Mouse (Mus musculus) heart, adult 2 months (tissue): ENCODE data around the gene Gmfg. TPM values are rescaled to one million over a fixed set of nuclear protein-coding genes. Genes with fewer than 3 reads are reported as not detected.

Experiments used
- DNase-seq, 2 experiments: peaks; one replicate each; pipeline ENCODE4 v3.0.0; 2021
- H3K27ac ChIP-seq: fragments of 200-600 bp; 2 replicates; pipeline ENCODE4 v1.8.1; 2022
- H3K27me3 ChIP-seq: fragments of 200-500 bp; 2 replicates; pipeline ENCODE4 v1.6.1; 2012; ENCODE audit warnings: mild to moderate bottlenecking, low read length, inconsistent platforms, mixed read lengths; ENCODE audit not compliant: control insufficient read depth, insufficient read depth
- H3K36me3 ChIP-seq: fragments of 200-500 bp; 2 replicates; pipeline ENCODE4 v1.6.1; 2012; ENCODE audit warnings: low read length, inconsistent platforms; ENCODE audit not compliant: control insufficient read depth, insufficient read depth
- H3K4me1 ChIP-seq: fragments of 200-500 bp; 2 replicates; pipeline ENCODE4 v1.6.1; 2011; ENCODE audit warnings: low read length; ENCODE audit not compliant: control insufficient read depth, insufficient read depth
- H3K4me3 ChIP-seq: fragments of 200-600 bp; 2 replicates; pipeline ENCODE4 v1.8.1; 2022
- H3K79me2 ChIP-seq: fragments of 200-500 bp; replicated peaks from 2 replicates; pipeline ENCODE4 v1.6.1; 2012; ENCODE audit warnings: mild to moderate bottlenecking, inconsistent platforms, low read length, moderate library complexity, mixed read lengths; ENCODE audit not compliant: control insufficient read depth, insufficient read depth
- H3K9ac ChIP-seq: fragments of 200-500 bp; 2 replicates; pipeline ENCODE4 v1.6.1; 2012; ENCODE audit warnings: low read depth, mild to moderate bottlenecking, control low read depth, inconsistent platforms, low read length, mixed read lengths
- CTCF ChIP-seq: fragments of 200-600 bp; IDR thresholded peaks from 2 replicates; pipeline ENCODE4 v1.8.1; 2022; ENCODE audit warnings: antibody characterized with exemption, mild to moderate bottlenecking, moderate library complexity
- EP300 ChIP-seq: fragments of 200-500 bp; IDR thresholded peaks from 2 replicates; pipeline ENCODE4 v1.6.1; 2011; ENCODE audit warnings: low read depth, low read length, control low read depth; ENCODE audit not compliant: insufficient read depth
- POLR2A ChIP-seq: fragments of 200-500 bp; IDR thresholded peaks from 2 replicates; pipeline ENCODE4 v1.6.1; 2011; ENCODE audit warnings: mild to moderate bottlenecking, low read depth, low read length, control low read depth; ENCODE audit not compliant: insufficient read depth
- WGBS: fragments of 180-500 bp; shearing (Covaris S2); methylation state at CpG from one replicate; pipeline ENCODE4 v1.1.7; 2018; 5-methylcytosine and 5-hydroxymethylcytosine counted together
- intact Hi-C: fragments of 180-260 bp; cut with DNase I; formaldehyde crosslinking; loops from one replicate; pipeline ENCODE4 v1.15.1; 2025
- polyA plus RNA-seq: library from polyadenylated mRNA; depleted of rRNA; stranded (reverse); fragments of >200 nt; gene quantifications from 2 replicates; pipeline ENCODE4 v1.2.3, GENCODE M21; 2012
- total RNA-seq, 2 experiments: library from RNA; stranded (reverse); gene quantifications; 2 replicates each; pipeline ENCODE4 v1.2.3; 2021

The Gmfg gene
- total and polyA plus RNA-seq, 3 experiments: 3.8 to 7.1 (median 5.3) TPM

DNA sequence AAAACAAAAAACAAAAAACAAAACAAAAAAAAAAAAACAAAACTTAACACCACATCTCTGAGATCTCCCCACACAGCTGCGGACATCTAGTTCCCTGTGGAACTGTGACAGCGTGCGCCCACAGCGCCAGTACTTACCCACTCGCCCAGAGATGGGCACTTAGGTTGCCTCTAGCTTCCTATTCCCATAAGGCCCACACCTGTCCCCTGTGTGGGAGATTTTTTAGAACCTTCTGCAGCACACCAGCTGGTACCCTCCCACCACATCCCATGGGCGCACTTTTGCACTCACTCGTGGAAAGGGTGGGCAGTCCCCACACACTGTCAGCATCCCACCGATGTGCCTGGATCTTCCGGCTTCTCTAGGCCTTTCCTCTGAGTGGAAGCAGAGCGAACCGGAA lies 45.6 kb downstream of the Gmfg start:
- Histone ChIP-seq H3K27me3 (no peaks in the 10 kb centered on the region), H3K9ac (no peak overlapping the region), H3K4me3 (no peak overlapping the region), H3K4me1 (no peaks in the 10 kb centered on the region), H3K36me3 (no peaks in the 10 kb centered on the region), H3K27ac (no peak overlapping the region), H3K79me2 (no peaks in the 10 kb centered on the region)
- no peak for TF ChIP-seq EP300
- no peak for TF ChIP-seq POLR2A
- no peak for TF ChIP-seq CTCF
- 77% methylated on average over 11 of the region's 11 CpGs for WGBS
- no peak for DNase-seq
- intact Hi-C loops: no loop called here

DNA sequence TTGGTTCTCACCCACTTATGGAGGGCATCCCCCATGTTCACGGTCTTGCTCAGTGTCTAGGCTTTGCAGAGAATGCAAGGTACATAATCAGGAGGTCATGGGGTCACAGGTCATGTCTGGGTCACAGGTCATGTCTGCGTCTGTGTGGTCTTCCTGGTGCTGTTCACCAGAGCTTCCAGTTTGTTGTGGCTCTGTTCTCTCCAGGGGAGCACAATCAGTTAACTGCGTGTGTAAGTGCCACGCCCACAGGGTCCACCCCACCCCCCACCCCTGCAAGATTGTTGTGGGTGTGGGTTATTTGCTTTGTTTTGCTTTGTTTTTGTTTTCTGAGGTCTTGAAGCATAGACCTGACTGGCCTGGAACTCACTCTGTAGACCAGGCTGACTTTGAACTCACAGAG lies 46.9 kb downstream of the Gmfg start:
- H3K27ac ChIP-seq: no peak overlapping the region
- H3K4me3 ChIP-seq: no peak overlapping the region
- no peaks in the 10 kb centered on the region for H3K79me2 ChIP-seq
- no peaks in the 10 kb centered on the region for H3K27me3 ChIP-seq
- no peaks in the 10 kb centered on the region for H3K4me1 ChIP-seq
- no peak overlapping the region for H3K9ac ChIP-seq
- H3K36me3 ChIP-seq: no peaks in the 10 kb centered on the region
- DNase-seq: no peak
- intact Hi-C loops: no loop called here
- 27% methylated on average over 4 of the region's 4 CpGs for WGBS
- TF ChIP-seq POLR2A (no peak), CTCF (no peak), EP300 (no peak)

GRCm38 (mm10) chr7:28488030-28488491 lies 50.8 kb downstream of the Gmfg start:
- TF ChIP-seq CTCF (no peak), POLR2A (no peak), EP300 (no peak)
- peak in 1 of 2 experiments; percentile 6 for DNase-seq
- Histone ChIP-seq H3K9ac (no peak overlapping the region), H3K4me3 (no peak overlapping the region), H3K27me3 (no peaks in the 10 kb centered on the region), H3K27ac (no peak overlapping the region), H3K79me2 (no peaks in the 10 kb centered on the region), H3K36me3 (no peaks in the 10 kb centered on the region), H3K4me1 (no peaks in the 10 kb centered on the region)
- 3% methylated on average over 16 of the region's 16 CpGs for WGBS
- intact Hi-C loops: no loop called here

DNA sequence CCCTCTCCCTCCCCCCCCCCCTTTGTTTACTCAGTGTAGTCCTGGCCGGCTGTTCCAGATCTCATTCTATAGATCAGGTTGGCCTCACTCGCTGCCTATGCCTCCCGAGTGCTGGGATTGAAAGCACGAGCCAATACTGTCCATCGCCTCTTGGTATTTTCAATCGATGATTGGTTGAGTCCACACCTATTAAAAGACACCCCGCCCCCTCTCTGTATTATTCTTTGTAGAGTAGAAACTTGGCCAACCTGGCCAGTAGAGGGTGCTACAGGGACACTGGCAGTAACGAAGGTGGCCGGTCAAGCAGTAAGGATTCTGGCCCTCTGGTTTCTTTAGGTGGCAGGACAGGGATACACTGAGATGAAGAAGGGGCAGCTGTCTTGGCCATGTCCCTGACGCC lies 53.2 kb downstream of the Gmfg start:
- intact Hi-C loops: loop anchor here (1.0 kb wide), 1 partner anchor 111 kb away; no protein-coding TSS in a partner anchor

GRCm38 (mm10) chr7:28490903-28491302 lies 53.7 kb downstream of the Gmfg start:
- WGBS: 32% methylated on average over 14 of the region's 14 CpGs
- intact Hi-C loops: loop anchor here (1.0 kb wide), 1 partner anchor 110 kb away; no protein-coding TSS in a partner anchor
- Histone ChIP-seq H3K9ac (no peak overlapping the region), H3K4me1 (no peaks in the 10 kb centered on the region), H3K79me2 (no peaks in the 10 kb centered on the region), H3K4me3 (no peak overlapping the region), H3K36me3 (no peaks in the 10 kb centered on the region), H3K27ac (no peak overlapping the region), H3K27me3 (no peaks in the 10 kb centered on the region)
- no peak for TF ChIP-seq CTCF
- no peak for TF ChIP-seq EP300
- TF ChIP-seq POLR2A: no peak
- DNase-seq: no peak

More for the DNA sequence above, 53.2 kb downstream of the Gmfg start:
- TF ChIP-seq EP300 (no peak), CTCF (peak; percentile 68), POLR2A (no peak)
- Histone ChIP-seq H3K9ac (no peak overlapping the region), H3K27me3 (no peaks in the 10 kb centered on the region), H3K27ac (no peak overlapping the region), H3K36me3 (no peaks in the 10 kb centered on the region), H3K4me3 (no peak overlapping the region), H3K79me2 (no peaks in the 10 kb centered on the region), H3K4me1 (no peaks in the 10 kb centered on the region)
- peak; percentile 39 to 42 for DNase-seq
- WGBS: 5% methylated on average over 10 of the region's 10 CpGs

DNA sequence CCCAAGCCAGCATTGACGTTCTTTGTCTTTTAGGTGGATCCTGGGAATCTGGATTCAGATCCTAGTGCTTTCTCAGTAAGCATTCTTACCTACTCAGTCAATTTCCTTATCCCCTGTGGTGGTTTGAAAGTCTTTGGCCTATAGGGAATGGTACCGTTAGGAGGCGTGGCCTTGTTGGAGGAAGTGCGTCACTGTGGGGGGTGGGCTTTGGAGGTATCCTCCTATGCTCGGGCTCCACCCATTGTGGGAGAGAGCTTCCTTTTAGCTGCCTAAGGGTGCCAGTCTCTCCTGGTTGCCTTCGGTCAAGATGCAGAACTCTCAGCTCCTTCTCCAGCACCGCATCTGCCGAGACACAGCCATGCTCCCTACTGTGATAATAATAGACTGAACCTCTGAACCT lies 55.1 kb downstream of the Gmfg start:
- Histone ChIP-seq H3K27ac (no peak overlapping the region), H3K4me1 (no peaks in the 10 kb centered on the region)
- intact Hi-C loops: no loop called here

More for the DNA sequence above, 55.1 kb downstream of the Gmfg start:
- no peak overlapping the region for H3K9ac ChIP-seq
- 87% methylated on average over 8 of the region's 8 CpGs for WGBS
- TF ChIP-seq EP300 (no peak), CTCF (no peak)
- no peaks in the 10 kb centered on the region for H3K79me2 ChIP-seq
- H3K4me3 ChIP-seq: no peak overlapping the region
- no peaks in the 10 kb centered on the region for H3K36me3 ChIP-seq
- H3K27me3 ChIP-seq: no peaks in the 10 kb centered on the region
- DNase-seq: no peak
